Mouse (Mus musculus): ENCODE measurements at regions not wholly inside any gene's neighbourhood (a gene's known extent, or its start where the extent isn't known, plus 50 kb on each side); places are given as distances from the start of the nearest gene placed in this dataset.

DNA sequence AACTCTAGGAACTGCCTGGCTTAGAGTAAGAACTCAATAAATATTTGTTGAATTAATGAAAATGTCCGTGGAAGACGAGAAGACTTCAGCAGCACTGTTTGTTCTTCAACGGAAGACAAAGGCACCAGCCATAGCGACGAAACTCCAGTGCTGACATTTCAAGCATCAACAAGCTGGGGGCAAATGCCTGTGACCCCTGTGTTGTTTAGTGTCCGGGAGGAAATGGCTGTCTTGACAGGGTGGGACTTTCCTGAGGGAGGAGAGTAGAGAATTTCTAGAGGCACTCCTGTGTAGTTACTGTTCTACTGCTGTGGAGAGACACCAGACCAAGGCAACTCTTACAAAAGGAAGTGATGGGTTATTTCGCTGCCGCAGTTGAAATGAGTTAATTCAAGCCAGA lies 129.2 kb downstream of the Matn1 start:
- TF ChIP-seq TAL1 (IDR thresholded peaks at IDR 0.05; ENCODE audit: low read length) = no peak
- TF ChIP-seq GATA1 (IDR thresholded peaks at IDR 0.05; ENCODE audit: low read length) = no peak

Data from erythroblast, embryonic 14.5 days (primary cell).